Mouse (Mus musculus) right cerebral cortex, adult 18-20 months (tissue): ENCODE measurements around the gene Thg1l.

Experiments
- DNase-seq: peaks from one replicate; pipeline ENCODE4 v3.0.0; 2022; ENCODE audit warnings: mixed read lengths

The Thg1l gene

GRCm38 (mm10) chr11:45926640-45927082, 28.6 kb downstream of the Thg1l start:
- peak; percentile 75 for DNase-seq

GRCm38 (mm10) chr11:45925436-45925835, 29.9 kb downstream of the Thg1l start:
- no peak for DNase-seq

- no peak for DNase-seq
Measured at GRCm38 (mm10) chr11:45921480-45921898, 33.8 kb downstream of the Thg1l start.

- DNase-seq: no peak
Measured at GRCm38 (mm10) chr11:45921026-45921425, 34.3 kb downstream of the Thg1l start.

- DNase-seq: no peak
Measured at GRCm38 (mm10) chr11:45918836-45919235, 36.5 kb downstream of the Thg1l start.

- DNase-seq: no peak
Measured at GRCm38 (mm10) chr11:45918018-45918417, 37.3 kb downstream of the Thg1l start.

- DNase-seq: no peak
Measured at GRCm38 (mm10) chr11:45916196-45916595, 39.1 kb downstream of the Thg1l start.

- DNase-seq: no peak
Measured at GRCm38 (mm10) chr11:45910701-45911100, 44.6 kb downstream of the Thg1l start.

GRCm38 (mm10) chr11:45908894-45909293, 46.4 kb downstream of the Thg1l start:
- DNase-seq: no peak

GRCm38 (mm10) chr11:45908070-45908469, 47.2 kb downstream of the Thg1l start:
- no peak for DNase-seq

GRCm38 (mm10) chr11:45907301-45907700, 48.0 kb downstream of the Thg1l start:
- DNase-seq: no peak

GRCm38 (mm10) chr11:45906109-45906786, 49.0 kb downstream of the Thg1l start:
- DNase-seq: no peak

GRCm38 (mm10) chr11:45900233-45901015, 54.9 kb downstream of the Thg1l start:
- no peak for DNase-seq

- no peak for DNase-seq
Measured at GRCm38 (mm10) chr11:45897392-45897791, 57.9 kb downstream of the Thg1l start.
